Mouse (Mus musculus): ENCODE data around the gene Fam69b.

DNA sequence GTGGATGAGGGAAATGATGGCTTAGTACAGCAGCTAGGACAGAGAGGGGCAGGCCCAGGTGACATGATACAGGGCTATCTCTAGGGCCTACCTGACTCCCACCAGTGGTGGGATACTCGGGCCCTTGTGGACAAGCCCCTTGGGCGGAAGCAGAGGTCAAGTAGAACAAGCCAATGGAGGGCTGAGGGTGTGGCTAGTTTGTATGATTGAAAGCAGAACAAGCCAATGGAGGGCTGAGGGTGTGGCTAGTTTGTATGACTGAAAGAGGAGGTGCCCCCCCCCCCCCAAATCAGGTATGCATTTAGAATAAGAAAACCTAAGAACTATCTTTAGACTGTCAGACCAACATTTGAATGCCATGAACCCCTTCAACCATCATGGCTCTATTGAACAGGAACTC is 46.1 kb upstream of the Fam69b start:
- TF ChIP-seq POLR2A (IDR thresholded peaks at IDR 0.05; ENCODE audit: insufficient read depth, low read depth, low read length) (peak; percentile 41; the same call in 1 of the 2 replicates), CTCF (IDR thresholded peaks at IDR 0.05) (no peak)

Data from heart, adult 2 months (tissue).